Mouse (Mus musculus) heart, adult 2 months (tissue): ENCODE results near the gene G6pc2. TPM values are rescaled to one million over a fixed set of nuclear protein-coding genes. Genes with fewer than 3 reads are reported as not detected.

Experiments used
- DNase-seq, 2 experiments: peaks; one replicate each; pipeline ENCODE4 v3.0.0; 2021
- H3K27ac ChIP-seq: fragments of 200-600 bp; 2 replicates; pipeline ENCODE4 v1.8.1; 2022
- H3K27me3 ChIP-seq: fragments of 200-500 bp; 2 replicates; pipeline ENCODE4 v1.6.1; 2012; ENCODE audit warnings: mild to moderate bottlenecking, low read length, inconsistent platforms, mixed read lengths; ENCODE audit not compliant: control insufficient read depth, insufficient read depth
- H3K36me3 ChIP-seq: fragments of 200-500 bp; 2 replicates; pipeline ENCODE4 v1.6.1; 2012; ENCODE audit warnings: low read length, inconsistent platforms; ENCODE audit not compliant: control insufficient read depth, insufficient read depth
- H3K4me1 ChIP-seq: fragments of 200-500 bp; 2 replicates; pipeline ENCODE4 v1.6.1; 2011; ENCODE audit warnings: low read length; ENCODE audit not compliant: control insufficient read depth, insufficient read depth
- H3K4me3 ChIP-seq: fragments of 200-600 bp; 2 replicates; pipeline ENCODE4 v1.8.1; 2022
- H3K79me2 ChIP-seq: fragments of 200-500 bp; replicated peaks from 2 replicates; pipeline ENCODE4 v1.6.1; 2012; ENCODE audit warnings: mild to moderate bottlenecking, inconsistent platforms, low read length, moderate library complexity, mixed read lengths; ENCODE audit not compliant: control insufficient read depth, insufficient read depth
- H3K9ac ChIP-seq: fragments of 200-500 bp; 2 replicates; pipeline ENCODE4 v1.6.1; 2012; ENCODE audit warnings: low read depth, mild to moderate bottlenecking, control low read depth, inconsistent platforms, low read length, mixed read lengths
- CTCF ChIP-seq: fragments of 200-600 bp; IDR thresholded peaks from 2 replicates; pipeline ENCODE4 v1.8.1; 2022; ENCODE audit warnings: antibody characterized with exemption, mild to moderate bottlenecking, moderate library complexity
- EP300 ChIP-seq: fragments of 200-500 bp; IDR thresholded peaks from 2 replicates; pipeline ENCODE4 v1.6.1; 2011; ENCODE audit warnings: low read depth, low read length, control low read depth; ENCODE audit not compliant: insufficient read depth
- POLR2A ChIP-seq: fragments of 200-500 bp; IDR thresholded peaks from 2 replicates; pipeline ENCODE4 v1.6.1; 2011; ENCODE audit warnings: mild to moderate bottlenecking, low read depth, low read length, control low read depth; ENCODE audit not compliant: insufficient read depth
- WGBS: fragments of 180-500 bp; shearing (Covaris S2); methylation state at CpG from one replicate; pipeline ENCODE4 v1.1.7; 2018; 5-methylcytosine and 5-hydroxymethylcytosine counted together
- intact Hi-C: fragments of 180-260 bp; cut with DNase I; formaldehyde crosslinking; loops from one replicate; pipeline ENCODE4 v1.15.1; 2025
- polyA plus RNA-seq: library from polyadenylated mRNA; depleted of rRNA; stranded (reverse); fragments of >200 nt; gene quantifications from 2 replicates; pipeline ENCODE4 v1.2.3, GENCODE M21; 2012
- total RNA-seq, 2 experiments: library from RNA; stranded (reverse); gene quantifications; 2 replicates each; pipeline ENCODE4 v1.2.3; 2021

The G6pc2 gene
- total and polyA plus RNA-seq, 3 experiments, result not detected

DNA sequence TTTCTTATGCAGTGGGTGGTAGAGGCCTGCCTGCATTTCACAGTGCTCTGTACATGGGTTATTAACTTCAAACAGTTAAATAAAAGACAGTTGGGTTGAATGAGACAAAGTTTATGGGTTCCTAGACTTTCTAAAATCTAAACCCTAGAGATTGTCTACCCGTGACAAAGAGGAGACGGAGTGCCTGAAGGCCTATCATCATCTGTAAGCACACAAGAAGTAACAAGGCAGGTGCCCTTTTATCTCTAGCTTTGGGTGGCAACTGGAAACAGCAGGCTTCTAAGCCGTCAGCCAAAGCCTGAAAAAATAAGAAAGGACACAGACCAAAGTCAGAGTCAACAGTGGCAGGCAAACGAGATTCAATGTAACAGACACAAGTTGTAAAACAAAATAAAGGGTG, 21.7 kb upstream of the G6pc2 start:
- WGBS, result 77% methylated on average over 4 of the region's 4 CpGs
- TF ChIP-seq CTCF (no peak), POLR2A (no peak)
- H3K4me3 ChIP-seq, result no peak overlapping the region

DNA sequence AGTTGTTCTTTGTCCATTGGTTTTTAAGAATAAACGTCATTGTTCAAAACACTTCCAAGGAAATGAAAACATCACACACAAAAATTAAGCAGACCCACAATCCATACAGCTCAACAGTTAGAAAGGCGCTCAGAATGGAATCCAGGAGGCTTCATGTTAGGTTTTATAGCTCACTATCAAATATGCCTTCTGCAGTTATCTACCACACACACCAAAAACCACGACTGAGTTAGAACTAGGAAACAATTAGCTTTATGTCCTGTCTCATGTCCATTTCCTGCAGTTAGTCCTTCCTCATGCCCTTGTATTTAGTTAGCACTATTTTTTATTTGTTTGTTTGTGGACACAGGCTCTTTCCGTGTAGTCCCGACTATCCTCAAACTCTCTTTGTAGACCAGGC, 19.8 kb upstream of the G6pc2 start:
- H3K9ac ChIP-seq, result no peak overlapping the region
- TF ChIP-seq CTCF (no peak), EP300 (no peak), POLR2A (no peak)
- DNase-seq, result no peak
- no peak overlapping the region for H3K27ac ChIP-seq
- no peaks in the 10 kb centered on the region for H3K4me1 ChIP-seq
- no peaks in the 10 kb centered on the region for H3K27me3 ChIP-seq
- intact Hi-C loops, result no loop called here
- H3K36me3 ChIP-seq, result no peaks in the 10 kb centered on the region
- H3K4me3 ChIP-seq, result no peak overlapping the region
- WGBS, result 75% methylated on average over 5 of the region's 5 CpGs
- no peaks in the 10 kb centered on the region for H3K79me2 ChIP-seq

More for the DNA sequence above, 21.7 kb upstream of the G6pc2 start:
- Histone ChIP-seq H3K4me1 (no peaks in the 10 kb centered on the region), H3K36me3 (no peaks in the 10 kb centered on the region), H3K9ac (no peak overlapping the region), H3K27me3 (no peaks in the 10 kb centered on the region), H3K79me2 (no peaks in the 10 kb centered on the region), H3K27ac (no peak overlapping the region)
- intact Hi-C loops, result no loop called here
- DNase-seq, result no peak

DNA sequence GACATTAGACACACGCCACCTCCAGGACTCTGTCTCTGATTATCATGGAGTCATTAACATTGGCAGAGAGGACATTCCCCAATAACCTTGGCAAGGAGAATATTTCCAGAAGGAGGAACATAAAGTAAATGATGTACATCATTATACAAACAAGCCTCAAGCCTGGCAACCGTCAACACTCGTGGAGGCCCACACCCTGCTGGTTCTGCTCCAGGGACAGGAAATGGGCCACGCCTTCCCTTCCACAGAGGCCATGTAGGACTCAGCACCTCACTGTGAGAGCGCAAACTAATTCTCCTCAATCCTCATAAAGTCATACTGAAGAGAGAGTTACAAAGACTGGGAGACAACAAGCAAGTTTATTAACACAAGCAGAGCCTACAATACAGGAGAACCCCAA, 17.3 kb upstream of the G6pc2 start:
- Histone ChIP-seq H3K79me2 (no peaks in the 10 kb centered on the region), H3K36me3 (no peaks in the 10 kb centered on the region), H3K27ac (no peak overlapping the region), H3K4me1 (no peaks in the 10 kb centered on the region), H3K27me3 (no peaks in the 10 kb centered on the region), H3K4me3 (no peak overlapping the region), H3K9ac (no peak overlapping the region)
- WGBS, result 72% methylated on average over 5 of the region's 5 CpGs
- TF ChIP-seq EP300 (no peak), POLR2A (no peak), CTCF (no peak)
- intact Hi-C loops, result no loop called here
- no peak for DNase-seq

DNA sequence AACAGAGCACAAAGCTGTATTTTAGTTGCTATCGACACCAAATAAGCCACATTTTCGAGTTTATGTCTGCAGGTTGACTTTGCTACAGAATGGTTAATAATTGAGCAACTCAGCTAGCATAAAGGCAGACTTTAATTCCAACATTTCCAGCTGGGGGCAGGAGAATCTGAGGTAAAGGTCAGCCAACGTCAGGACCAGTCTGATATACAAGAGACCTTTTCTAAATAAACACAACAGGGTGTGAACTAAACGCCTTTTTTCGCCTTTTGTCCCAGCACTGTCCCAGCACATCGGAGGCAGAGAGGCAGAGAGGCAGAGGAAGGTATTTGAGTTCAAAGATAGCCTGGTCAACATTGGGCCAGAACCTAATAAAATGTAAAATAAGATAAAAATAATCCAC, 5.7 kb upstream of the G6pc2 start:
- Histone ChIP-seq H3K4me3 (peak overlapping the region; percentile 68), H3K36me3 (no peaks in the 10 kb centered on the region), H3K27ac (no peak overlapping the region), H3K27me3 (no peaks in the 10 kb centered on the region), H3K9ac (no peak overlapping the region), H3K4me1 (peaks cover 1% of the 10 kb centered on the region; the same call in 1 of the 2 replicates), H3K79me2 (no peaks in the 10 kb centered on the region)
- TF ChIP-seq EP300, result no peak
- TF ChIP-seq CTCF, result no peak
- no peak for DNase-seq
- intact Hi-C loops, result loop anchor here (5.0 kb wide), 1 partner anchor 343 kb away; the partner anchor contains the start of gene Cers6
- 14% methylated on average over 6 of the region's 6 CpGs for WGBS

DNA sequence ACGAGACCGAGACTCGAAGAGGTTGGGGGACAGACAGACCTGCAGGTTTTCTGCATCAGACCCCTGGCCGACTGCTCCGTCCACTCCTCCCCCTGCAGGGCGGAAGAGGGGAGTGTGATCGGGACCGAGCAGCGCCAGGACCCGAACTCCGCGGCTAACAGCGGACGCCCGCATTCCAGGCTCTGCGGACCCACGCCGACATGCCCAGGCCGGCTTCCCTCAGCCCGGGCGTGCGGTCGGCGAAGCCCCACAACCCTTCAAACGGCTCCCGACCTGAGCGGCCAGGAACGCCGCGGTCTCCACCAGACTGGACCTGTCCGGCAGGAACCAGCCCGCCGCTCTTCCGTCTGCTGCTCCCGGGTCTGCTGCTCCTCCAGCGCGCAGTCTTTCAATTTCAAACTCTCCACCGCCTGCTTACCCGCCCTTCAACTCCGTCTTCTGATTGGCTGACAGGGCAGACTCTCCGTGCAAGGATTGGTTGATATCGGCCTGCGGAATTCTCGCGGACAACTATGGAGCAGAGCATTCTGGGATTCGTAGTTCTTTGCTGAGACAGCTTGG, 5.0 kb upstream of the G6pc2 start, which contains the start of gene Spc25:
Gene Spc25, minus strand, starts transcription at position 404 of the 561 bp plus-strand sequence.
- Histone ChIP-seq H3K27ac (no peak within 1 kb of the TSS), H3K27me3 (no peaks in the 10 kb centered on the region)
- intact Hi-C loops, result loop anchor here (5.0 kb wide), 1 partner anchor 344 kb away; the partner anchor contains the start of gene Cers6

DNA sequence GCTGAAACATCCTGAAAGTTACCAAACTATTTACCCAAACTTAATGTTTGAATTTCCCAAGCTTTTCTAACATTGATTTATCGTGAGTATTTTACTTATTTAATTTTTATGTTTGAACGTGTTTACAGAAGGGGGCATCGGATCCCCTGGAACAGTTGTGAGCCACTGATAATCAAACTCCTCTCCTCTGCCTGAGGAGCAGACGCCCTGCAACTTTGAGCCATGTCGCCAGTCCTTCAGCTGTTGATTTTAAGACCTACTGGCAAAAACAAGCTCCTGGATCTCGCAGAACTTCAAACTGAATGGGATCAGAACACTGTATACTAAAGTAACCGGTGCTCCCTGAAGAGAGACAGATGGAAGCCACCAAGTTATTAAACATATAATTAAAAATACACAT, 4.3 kb upstream of the G6pc2 start:
- Histone ChIP-seq H3K4me3 (peak overlapping the region; percentile 41), H3K36me3 (no peaks in the 10 kb centered on the region), H3K9ac (no peak overlapping the region), H3K27me3 (no peaks in the 10 kb centered on the region), H3K4me1 (peaks cover 1% of the 10 kb centered on the region; the same call in 1 of the 2 replicates), H3K79me2 (no peaks in the 10 kb centered on the region), H3K27ac (no peak overlapping the region)
- intact Hi-C loops, result loop anchor here (5.0 kb wide), 1 partner anchor 344 kb away; the partner anchor contains the start of gene Cers6
- 14% methylated on average over 7 of the region's 7 CpGs for WGBS
- TF ChIP-seq CTCF (no peak), EP300 (no peak), POLR2A (no peak)
- no peak for DNase-seq

More for the DNA sequence above, 5.0 kb upstream of the G6pc2 start, which contains the start of gene Spc25:
- no peak for TF ChIP-seq EP300
- Histone ChIP-seq H3K4me3 (peak within 1 kb of the TSS; percentile 68), H3K36me3 (no peaks in the 10 kb centered on the region), H3K9ac (peak within 1 kb of the TSS; percentile 73), H3K4me1 (peaks cover 1% of the 10 kb centered on the region; the same call in 1 of the 2 replicates), H3K79me2 (no peaks in the 10 kb centered on the region)
- WGBS, result under 1% methylated on average over 46 of the region's 46 CpGs
- peak; percentile 86 to 92 for DNase-seq
